Mouse (Mus musculus) MEL (cell line): ENCODE results near the gene Frmd4b. TPM values are rescaled to one million over a fixed set of nuclear protein-coding genes. Genes with fewer than 3 reads are reported as not detected.

Experiments
- DNase-seq: peaks from one replicate; pipeline ENCODE4 v3.0.0; 2011; ENCODE audit warnings: low read depth, low spot score
- H3K27ac ChIP-seq: 2 replicates; pipeline ENCODE4 v1.5.1; 2012; ENCODE audit warnings: low read depth, mild to moderate bottlenecking, control low read depth, low read length, moderate library complexity; ENCODE audit not compliant: control insufficient read depth
- H3K27me3 ChIP-seq, 2 experiments: fragments of 150-350 bp in 1 of 2; sonication (generic) in 1 of 2; 2 replicates each; pipeline ENCODE4 v1.6.1; 2012; ENCODE audit warnings: low read length in 2 of 2, mild to moderate bottlenecking in 2 of 2, improper control_type of control experiment in 1 of 2, moderate library complexity in 1 of 2; ENCODE audit not compliant: insufficient read depth in 2 of 2, control insufficient read depth in 1 of 2
- H3K36me3 ChIP-seq, 2 experiments: 2 replicates each; pipeline ENCODE4 v1.6.1; 2012 to 2014; ENCODE audit warnings: low read length in 2 of 2, improper control_type of control experiment in 1 of 2, inconsistent platforms in 1 of 2, mild to moderate bottlenecking in 1 of 2; ENCODE audit not compliant: insufficient read depth in 2 of 2, control insufficient read depth in 1 of 2
- H3K4me1 ChIP-seq, 2 experiments: fragments of 150-350 bp in 1 of 2; sonication (generic) in 1 of 2; 2 replicates each; pipeline ENCODE4 v1.6.1; 2012; ENCODE audit warnings: low read length in 2 of 2, improper control_type of control experiment in 1 of 2, mild to moderate bottlenecking in 1 of 2; ENCODE audit not compliant: insufficient read depth in 2 of 2, control insufficient read depth in 1 of 2
- H3K4me3 ChIP-seq, 2 experiments: fragments of 150-350 bp in 1 of 2; sonication (generic) in 1 of 2; 2 replicates each; pipeline ENCODE4 v1.5.1; 2012; ENCODE audit warnings: low read depth in 2 of 2, low read length in 2 of 2, mild to moderate bottlenecking in 2 of 2, moderate library complexity in 2 of 2, control low read depth in 1 of 2, improper control_type of control experiment in 1 of 2; ENCODE audit not compliant: control insufficient read depth in 1 of 2, insufficient read depth in 1 of 2
- H3K79me2 ChIP-seq: 2 replicates; pipeline ENCODE4 v1.6.1; 2012; ENCODE audit warnings: mild to moderate bottlenecking, low read length, moderate library complexity; ENCODE audit not compliant: control insufficient read depth, poor library complexity, insufficient read depth
- H3K9ac ChIP-seq: 2 replicates; pipeline ENCODE4 v1.6.1; 2012; ENCODE audit warnings: low read depth, mild to moderate bottlenecking, control low read depth, low read length, moderate library complexity; ENCODE audit not compliant: control insufficient read depth, poor library complexity, severe bottlenecking
- H3K9me3 ChIP-seq: fragments of 150-350 bp; sonication (generic); replicated peaks from 2 replicates; pipeline ENCODE4 v1.6.1; 2012; ENCODE audit warnings: mild to moderate bottlenecking, low read length, improper control_type of control experiment, moderate library complexity; ENCODE audit not compliant: insufficient read depth
- BHLHE40 ChIP-seq: IDR thresholded peaks from 2 replicates; pipeline ENCODE4 v1.6.1; 2012; ENCODE audit warnings: low read depth, mild to moderate bottlenecking, inconsistent platforms, low read length, improper control_type of control experiment, borderline replicate concordance
- CHD1 ChIP-seq: IDR thresholded peaks from 2 replicates; pipeline ENCODE4 v1.6.1; 2012; ENCODE audit warnings: low read depth, mild to moderate bottlenecking, inconsistent platforms, low read length, improper control_type of control experiment
- CHD2 ChIP-seq: IDR thresholded peaks from 2 replicates; pipeline ENCODE4 v1.6.1; 2011; ENCODE audit warnings: low read length, improper control_type of control experiment
- CTCF ChIP-seq, 3 experiments: IDR thresholded peaks in 2 of 3; conservative IDR thresholded peaks in 1 of 3; 2 replicates each; pipeline ENCODE4 v1.5.1; 2011 to 2012; ENCODE audit warnings: low read length in 3 of 3, low read depth in 2 of 3, mild to moderate bottlenecking in 2 of 3, improper control_type of control experiment in 1 of 3, inconsistent platforms in 1 of 3, mixed read lengths in 1 of 3, moderate library complexity in 1 of 3; ENCODE audit not compliant: control insufficient read depth in 1 of 3, insufficient read depth in 1 of 3, poor library complexity in 1 of 3, severe bottlenecking in 1 of 3
- E2F4 ChIP-seq: IDR thresholded peaks from 2 replicates; pipeline ENCODE4 v1.6.1; 2011; ENCODE audit warnings: low read depth, low read length, improper control_type of control experiment, borderline replicate concordance
- ELF1 ChIP-seq: IDR thresholded peaks from 2 replicates; pipeline ENCODE4 v1.6.1; 2014; ENCODE audit warnings: low read depth, mild to moderate bottlenecking, inconsistent platforms, low read length, improper control_type of control experiment, moderate library complexity
- EP300 ChIP-seq, 2 experiments: IDR thresholded peaks; 2 replicates each; pipeline ENCODE4 v1.6.1; 2011; ENCODE audit warnings: improper control_type of control experiment in 2 of 2, low read length in 2 of 2, low read depth in 1 of 2, mild to moderate bottlenecking in 1 of 2
- GABPA ChIP-seq: IDR thresholded peaks from 2 replicates; pipeline ENCODE4 v1.6.1; 2012; ENCODE audit warnings: low read depth, mild to moderate bottlenecking, inconsistent platforms, low read length, improper control_type of control experiment, moderate library complexity
- GATA1 ChIP-seq: IDR thresholded peaks from 2 replicates; pipeline ENCODE4 v1.6.1; 2011; ENCODE audit warnings: low read depth, low read length, improper control_type of control experiment
- KAT2A ChIP-seq: conservative IDR thresholded peaks from 2 replicates; pipeline ENCODE4 v1.6.1; 2012; ENCODE audit warnings: low read depth, low read length, improper control_type of control experiment, inconsistent platforms
- MAFK ChIP-seq: IDR thresholded peaks from 2 replicates; pipeline ENCODE4 v1.6.1; 2011; ENCODE audit warnings: low read depth, mild to moderate bottlenecking, low read length, improper control_type of control experiment, borderline replicate concordance
- MAX ChIP-seq: IDR thresholded peaks from 2 replicates; pipeline ENCODE4 v1.6.1; 2011; ENCODE audit warnings: low read length, improper control_type of control experiment
- MAZ ChIP-seq: IDR thresholded peaks from 2 replicates; pipeline ENCODE4 v1.6.1; 2012; ENCODE audit warnings: low read depth, mild to moderate bottlenecking, inconsistent platforms, low read length, improper control_type of control experiment
- MXI1 ChIP-seq: IDR thresholded peaks from 2 replicates; pipeline ENCODE4 v1.6.1; 2011; ENCODE audit warnings: mild to moderate bottlenecking, low read depth, low read length, improper control_type of control experiment
- MYB ChIP-seq: IDR thresholded peaks from 2 replicates; pipeline ENCODE4 v1.6.1; 2011; ENCODE audit warnings: mild to moderate bottlenecking, low read depth, low read length, improper control_type of control experiment
- NELFE ChIP-seq: IDR thresholded peaks from 2 replicates; pipeline ENCODE4 v1.6.1; 2011; ENCODE audit warnings: low read depth, low read length, improper control_type of control experiment
- NRF1 ChIP-seq: IDR thresholded peaks from 2 replicates; pipeline ENCODE4 v1.6.1; 2014; ENCODE audit warnings: low read depth, mild to moderate bottlenecking, inconsistent platforms, low read length, improper control_type of control experiment, moderate library complexity; ENCODE audit not compliant: poor library complexity, insufficient read depth, severe bottlenecking
- POLR2A ChIP-seq, 2 experiments: IDR thresholded peaks; 2 replicates each; pipeline ENCODE4 v1.6.1; 2011 to 2012; ENCODE audit warnings: low read length in 2 of 2, mild to moderate bottlenecking in 2 of 2, control low read depth in 1 of 2, improper control_type of control experiment in 1 of 2, low read depth in 1 of 2, moderate library complexity in 1 of 2; ENCODE audit not compliant: control insufficient read depth in 1 of 2, insufficient read depth in 1 of 2, poor library complexity in 1 of 2
- POLR2AphosphoS5 ChIP-seq: IDR thresholded peaks from 2 replicates; pipeline ENCODE4 v1.6.1; 2012; ENCODE audit warnings: low read depth, borderline replicate concordance, mild to moderate bottlenecking, inconsistent platforms, low read length, moderate library complexity, mixed read lengths
- RCOR1 ChIP-seq: IDR thresholded peaks from 2 replicates; pipeline ENCODE4 v1.6.1; 2012; ENCODE audit warnings: low read depth, mild to moderate bottlenecking, inconsistent platforms, low read length, improper control_type of control experiment
- TCF12 ChIP-seq: IDR thresholded peaks from 2 replicates; pipeline ENCODE4 v1.6.1; 2014; ENCODE audit warnings: low read depth, mild to moderate bottlenecking, inconsistent platforms, low read length, improper control_type of control experiment, moderate library complexity
- UBTF ChIP-seq: IDR thresholded peaks from 2 replicates; pipeline ENCODE4 v1.6.1; 2012; ENCODE audit warnings: low read depth, mild to moderate bottlenecking, inconsistent platforms, low read length, improper control_type of control experiment, moderate library complexity, borderline replicate concordance; ENCODE audit not compliant: insufficient read depth
- USF1 ChIP-seq: IDR thresholded peaks from 2 replicates; pipeline ENCODE4 v1.6.1; 2014; ENCODE audit warnings: low read depth, mild to moderate bottlenecking, inconsistent platforms, low read length, improper control_type of control experiment, moderate library complexity
- ZKSCAN1 ChIP-seq: IDR thresholded peaks from 2 replicates; pipeline ENCODE4 v1.6.1; 2012; ENCODE audit warnings: low read depth, mild to moderate bottlenecking, inconsistent platforms, low read length, improper control_type of control experiment, moderate library complexity
- ZMIZ1 ChIP-seq: IDR thresholded peaks from 2 replicates; pipeline ENCODE4 v1.6.1; 2012; ENCODE audit warnings: low read depth, mild to moderate bottlenecking, inconsistent platforms, low read length, improper control_type of control experiment, moderate library complexity
- ZNF384 ChIP-seq: IDR thresholded peaks from 2 replicates; pipeline ENCODE4 v1.6.1; 2012; ENCODE audit warnings: low read depth, mild to moderate bottlenecking, inconsistent platforms, low read length, improper control_type of control experiment
- polyA plus RNA-seq, 2 experiments: library from polyadenylated mRNA; stranded (reverse) in 1 of 2; unstranded in 1 of 2; fragments of >175 nt in 1 of 2; fragments of >200 nt in 1 of 2; gene quantifications; 2 replicates each; pipeline versions ENCODE4 v1.2.1 to v1.2.4; 2012; ENCODE audit warnings: low replicate concordance in 2 of 2, low read depth in 1 of 2; ENCODE audit not compliant: insufficient read length in 2 of 2, insufficient read depth in 1 of 2, missing spikeins in 1 of 2
- total RNA-seq: library from RNA; depleted of rRNA; stranded (reverse); fragments of 300-350 nt; gene quantifications from 2 replicates; pipeline ENCODE4 v1.2.3, GENCODE M21; 2012

Gene Frmd4b
- total and polyA plus RNA-seq, 3 experiments = 0.18 TPM; not detected in 2

DNA sequence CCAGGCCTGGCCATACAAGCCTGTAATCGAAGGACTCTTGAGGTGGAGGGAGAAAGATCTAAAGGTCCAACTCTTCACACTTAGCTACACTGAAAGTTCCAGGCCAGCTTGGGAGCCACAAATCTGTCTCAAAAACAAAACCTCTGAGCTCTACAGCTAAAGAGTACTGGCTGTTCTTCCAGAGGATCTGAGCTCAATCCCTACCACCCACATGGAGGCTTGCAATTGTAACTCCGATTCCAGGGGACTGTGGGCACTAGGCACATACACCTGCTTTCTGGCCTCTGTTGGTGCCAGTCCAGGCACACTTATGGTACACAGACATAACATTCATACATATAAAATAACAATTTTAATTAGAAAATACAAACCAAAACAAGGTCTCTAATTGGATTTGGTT is 271.4 kb downstream of the Frmd4b start:
- DNase-seq = no peak
- TF ChIP-seq UBTF (no peak), POLR2A (IDR thresholded peaks at IDR 0.05; ENCODE audit: control insufficient read depth in 1 of 2, insufficient read depth in 1 of 2, low read depth in 1 of 2, low read length in 2 of 2, poor library complexity in 1 of 2) (no peak), CHD1 (no peak), ZNF384 (no peak), ZKSCAN1 (no peak), E2F4 (no peak), KAT2A (no peak), NELFE (no peak), TCF12 (no peak), ELF1 (no peak), MAZ (no peak), RCOR1 (no peak), ZMIZ1 (no peak), MAX (no peak), MXI1 (no peak), CHD2 (no peak), USF1 (no peak), NRF1 (no peak)
- no peak overlapping the region for H3K9ac ChIP-seq
- no peaks in the 10 kb centered on the region for H3K79me2 ChIP-seq
- no peak overlapping the region for H3K27ac ChIP-seq
- H3K9me3 ChIP-seq = no peaks in the 10 kb centered on the region
- no peaks in the 10 kb centered on the region for H3K36me3 ChIP-seq
- no peak overlapping the region for H3K4me3 ChIP-seq
- no peaks in the 10 kb centered on the region for H3K4me1 ChIP-seq
- H3K27me3 ChIP-seq = no peaks in the 10 kb centered on the region; a peak in 1 of 4 replicates

DNA sequence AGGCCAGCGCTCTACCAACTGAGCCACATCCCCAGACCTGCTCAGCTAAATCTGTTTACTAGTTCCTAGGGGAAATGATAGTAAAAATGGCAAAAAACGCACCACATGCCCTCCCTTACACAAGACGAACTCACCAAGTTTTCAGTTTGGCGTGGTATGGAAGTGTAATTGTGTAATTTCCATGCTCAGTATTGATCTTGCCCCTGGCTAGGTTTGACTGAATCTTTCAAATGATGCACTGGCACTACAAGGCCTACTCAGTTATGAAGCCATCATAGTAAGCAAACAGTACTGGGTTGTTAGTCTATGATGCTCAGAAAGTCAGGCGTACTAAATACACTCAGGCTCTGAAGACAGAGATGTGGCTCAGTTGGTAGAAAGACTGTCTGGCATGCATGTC is 275.2 kb downstream of the Frmd4b start:
- no peak overlapping the region for H3K9ac ChIP-seq
- no peaks in the 10 kb centered on the region for H3K36me3 ChIP-seq
- H3K27me3 ChIP-seq = no peaks in the 10 kb centered on the region; a peak in 1 of 4 replicates
- H3K27ac ChIP-seq = no peak overlapping the region
- DNase-seq = no peak
- H3K4me3 ChIP-seq = no peak overlapping the region
- no peaks in the 10 kb centered on the region for H3K4me1 ChIP-seq
- H3K9me3 ChIP-seq = no peaks in the 10 kb centered on the region
- no peaks in the 10 kb centered on the region for H3K79me2 ChIP-seq
- TF ChIP-seq MAFK (no peak), BHLHE40 (no peak), MAX (no peak), NELFE (no peak), KAT2A (no peak), GATA1 (no peak), ELF1 (no peak), RCOR1 (no peak), CTCF (IDR thresholded peaks at IDR 0.05 in 2 of 3, conservative IDR thresholded peaks at IDR 0.05 in 1 of 3; ENCODE audit: control insufficient read depth in 1 of 3, insufficient read depth in 1 of 3, low read depth in 2 of 3, low read length in 3 of 3, poor library complexity in 1 of 3, severe bottlenecking in 1 of 3) (no peak), CHD2 (no peak), E2F4 (no peak), USF1 (no peak), POLR2A (IDR thresholded peaks at IDR 0.05; ENCODE audit: control insufficient read depth in 1 of 2, insufficient read depth in 1 of 2, low read depth in 1 of 2, low read length in 2 of 2, poor library complexity in 1 of 2) (no peak), POLR2AphosphoS5 (no peak), MYB (no peak), EP300 (IDR thresholded peaks at IDR 0.05; ENCODE audit: low read depth in 1 of 2, low read length in 2 of 2) (no peak), GABPA (no peak)
